In genomic region chr19:38224685-38225060, GRCm38 (mm10) we compare ENCODE assay signal across 8 mouse cellular contexts. TPM values are rescaled to one million over a fixed set of nuclear protein-coding genes. Genes with fewer than 3 reads are reported as not detected.
DNase-seq lines count a peak whose midpoint lies in the region; ATAC-seq and TF ChIP-seq lines count a peak whose summit lies in the region.

No protein-coding gene starts in this region.

- H3K9ac ChIP-seq in forebrain, embryonic 16.5 days (replicated peaks; ENCODE audit: low read depth, low read length): peak overlapping the region; percentile 82

- peak overlapping the region; percentile 83 for H3K4me2 ChIP-seq in forebrain, embryonic 16.5 days (ENCODE audit: low read length)

- no peak for TF ChIP-seq CTCF in brain, embryonic 14.5 days (IDR thresholded peaks at IDR 0.05; ENCODE audit: borderline replicate concordance, extremely low read depth, insufficient read depth, insufficient read length)
- TF ChIP-seq CTCF in olfactory bulb, adult 2 months (IDR thresholded peaks at IDR 0.05; ENCODE audit: insufficient read depth, low read depth, low read length): no peak

- H3K9me3 ChIP-seq in forebrain, embryonic 16.5 days (ENCODE audit: control insufficient read depth, low read length): 0 out of 2 replicates have a peak, but pooled peaks cover 2% of the 10 kb centered on the region

- peak; percentile 27; the same call in 1 of the 2 replicates for TF ChIP-seq POLR2A in brain, embryonic 14.5 days (IDR thresholded peaks at IDR 0.05; ENCODE audit: borderline replicate concordance, extremely low read depth, insufficient read depth, insufficient read length, poor library complexity, severe bottlenecking)
- TF ChIP-seq POLR2A in olfactory bulb, adult 2 months (IDR thresholded peaks at IDR 0.05; ENCODE audit: insufficient read depth, low read depth, low read length): no peak

- WGBS in forebrain, embryonic 16.5 days: 2% methylated on average over 9 of the region's 9 CpGs
- WGBS in olfactory bulb, adult 2 months: 1% methylated on average over 9 of the region's 9 CpGs

- peak overlapping the region; percentile 72 for H3K4me3 ChIP-seq in forebrain, embryonic 16.5 days (replicated peaks; ENCODE audit: low read length)
- peak overlapping the region; percentile 93 for H3K4me3 ChIP-seq in olfactory bulb, adult 2 months (ENCODE audit: insufficient read depth, low read depth, low read length)

- peak; percentile 57 for ATAC-seq in forebrain, embryonic 16.5 days
- no peak for ATAC-seq in megakaryocyte progenitor cell, adult 5-6 weeks (replicated peaks; ENCODE audit: poor library complexity)

- H3K27ac ChIP-seq in forebrain, embryonic 16.5 days (ENCODE audit: low read length): peak overlapping the region; percentile 99
- H3K27ac ChIP-seq in olfactory bulb, adult 2 months (ENCODE audit: insufficient read depth, low read depth, low read length): peak overlapping the region; percentile 100

- peaks cover 13% of the 10 kb centered on the region for H3K4me1 ChIP-seq in forebrain, embryonic 16.5 days (replicated peaks; ENCODE audit: control insufficient read depth, insufficient read depth, low read length)
- H3K4me1 ChIP-seq in olfactory bulb, adult 2 months (ENCODE audit: control insufficient read depth, insufficient read depth, low read length): peaks cover 3% of the 10 kb centered on the region; the same call in 1 of the 2 replicates

- intact Hi-C loops in left cerebral cortex, postnatal 25 days (cut with DNase I): loop anchor here (1.0 to 5.0 kb wide), 4 partner anchors 14 to 128 kb away; partner anchors contain the start of gene Lgi1

- peak; percentile 4 for DNase-seq in kidney, adult 9 months
- DNase-seq in kidney, postnatal 4 days: no peak
- DNase-seq in brain, embryonic 14.5 days (ENCODE audit: low read depth): peak; percentile 85
- peak; percentile 57 to 77 for DNase-seq in left cerebral cortex, postnatal 25 days (ENCODE audit: low spot score in 2 of 2)
- DNase-seq in ovary, adult 18-20 months (ENCODE audit: low spot score): no peak

- no peaks in the 10 kb centered on the region for H3K27me3 ChIP-seq in forebrain, embryonic 16.5 days (replicated peaks; ENCODE audit: control insufficient read depth, insufficient read depth, low read length)

- H3K36me3 ChIP-seq in forebrain, embryonic 16.5 days (ENCODE audit: control insufficient read depth, insufficient read depth): no peaks in the 10 kb centered on the region

RNA-seq across cellular contexts. Expression of gene Fra10ac1, which starts 0.7 kb away (rescaled TPM):
- polyA plus RNA-seq in brain, embryonic 14.5 days (2012; rRNA removed): 24.4 and 25.6 TPM in 2 replicates
- 54.7 and 56.8 TPM in 2 replicates for polyA plus RNA-seq in forebrain, embryonic 16.5 days (2015; fragmentation: Nextera tagmentation; extraction: Ambion mirVana)
- 10 to 100 TPM; 14.5 to 16.7 TPM for total RNA-seq in left cerebral cortex, postnatal 25 days (2021)
- not detected in 2 replicates for polyA plus RNA-seq in olfactory bulb, adult 2 months (2012; ENCODE audit: insufficient read depth, insufficient read length, low replicate concordance, missing spikeins)
- total RNA-seq in megakaryocyte progenitor cell, adult 5-6 weeks (2015): 31.1 and 33.8 TPM in 2 replicates
- total RNA-seq in megakaryocyte progenitor cell, adult 5-6 weeks (2017): 38.8 and 52.2 TPM in 2 replicates

RNA-seq across cellular contexts. Expression of gene Lgi1, which starts 39.7 kb away (rescaled TPM):
- polyA plus RNA-seq in brain, embryonic 14.5 days (2012; rRNA removed): 9.0 and 11.4 TPM in 2 replicates
- 15.5 and 19.1 TPM in 2 replicates for polyA plus RNA-seq in forebrain, embryonic 16.5 days (2015; fragmentation: Nextera tagmentation; extraction: Ambion mirVana)
- 100 to 1,000 TPM; 141 to 144 TPM for total RNA-seq in left cerebral cortex, postnatal 25 days (2021)
- not detected in 2 replicates for polyA plus RNA-seq in olfactory bulb, adult 2 months (2012; ENCODE audit: insufficient read depth, insufficient read length, low replicate concordance, missing spikeins)
- total RNA-seq in megakaryocyte progenitor cell, adult 5-6 weeks (2015): 0.02 TPM in 1 of 2 replicates, not detected in the other
- not detected in 2 replicates for total RNA-seq in megakaryocyte progenitor cell, adult 5-6 weeks (2017)

Comparison
In these comparisons a context has a peak if more than half of its experiments do, and no peak if none do; other contexts are left out.
1. DNase-seq: peak in kidney, adult 9 months (single experiment), brain, embryonic 14.5 days (single experiment) and left cerebral cortex, postnatal 25 days (2 of 2); none in kidney, postnatal 4 days (0 of 2) and ovary, adult 18-20 months (single experiment).
2. RNA of gene Fra10ac1, which starts 0.7 kb away (polyA plus RNA-seq): 54.7 to 56.8 TPM in forebrain, embryonic 16.5 days and 24.4 to 25.6 TPM in brain, embryonic 14.5 days; not detected in olfactory bulb, adult 2 months; every median in the first group is over 10 times any median in the second.